Mouse (Mus musculus) kidney, adult 2 months (tissue): ENCODE measurements around the gene Aif1l. TPM values are rescaled to one million over a fixed set of nuclear protein-coding genes. Genes with fewer than 3 reads are reported as not detected.

Source experiments
- DNase-seq: peaks from one replicate; pipeline ENCODE4 v3.0.0; 2021
- H3K27ac ChIP-seq: fragments of 200-500 bp; 2 replicates; pipeline ENCODE4 v1.5.1; 2012; ENCODE audit warnings: low read depth, low read length, control low read depth, inconsistent platforms; ENCODE audit not compliant: insufficient read depth
- H3K27me3 ChIP-seq: fragments of 200-500 bp; replicated peaks from 2 replicates; pipeline ENCODE4 v1.6.1; 2012; ENCODE audit warnings: mild to moderate bottlenecking, moderate library complexity, low read length, inconsistent platforms; ENCODE audit not compliant: control insufficient read depth, insufficient read depth
- H3K36me3 ChIP-seq: fragments of 200-500 bp; 2 replicates; pipeline ENCODE4 v1.6.1; 2012; ENCODE audit warnings: mild to moderate bottlenecking, moderate library complexity, low read length, inconsistent platforms; ENCODE audit not compliant: control insufficient read depth, insufficient read depth
- H3K4me1 ChIP-seq: fragments of 200-500 bp; 2 replicates; pipeline ENCODE4 v1.6.1; 2011; ENCODE audit warnings: low read length; ENCODE audit not compliant: control insufficient read depth, insufficient read depth
- H3K4me3 ChIP-seq: fragments of 200-500 bp; 2 replicates; pipeline ENCODE4 v1.5.1; 2011; ENCODE audit warnings: mild to moderate bottlenecking, low read depth, low read length, control low read depth; ENCODE audit not compliant: insufficient read depth
- CTCF ChIP-seq: fragments of 200-500 bp; conservative IDR thresholded peaks from 2 replicates; pipeline ENCODE4 v1.5.1; 2011; ENCODE audit warnings: low read depth, mild to moderate bottlenecking, control low read depth, low read length, moderate library complexity, mixed read lengths; ENCODE audit not compliant: insufficient read depth, insufficient read length
- POLR2A ChIP-seq: fragments of 200-500 bp; IDR thresholded peaks from one replicate; pipeline ENCODE4 v1.6.1; 2011; ENCODE audit warnings: low read depth, low read length, control low read depth
- WGBS: fragments of 180-500 bp; shearing (Covaris S2); methylation state at CpG from one replicate; pipeline ENCODE4 v1.1.7; 2018; 5-methylcytosine and 5-hydroxymethylcytosine counted together
- polyA plus RNA-seq: library from polyadenylated mRNA; depleted of rRNA; stranded (reverse); fragments of >200 nt; gene quantifications from 2 replicates; pipeline ENCODE4 v1.2.3, GENCODE M21; 2012; rRNA removed

Aif1l gene
- polyA plus RNA-seq, 1 experiment: 177 TPM

- Histone ChIP-seq H3K4me1 (no peaks in the 10 kb centered on the region), H3K36me3 (peaks cover 8% of the 10 kb centered on the region), H3K27me3 (no peaks in the 10 kb centered on the region), H3K4me3 (no peak overlapping the region), H3K27ac (no peak overlapping the region)
- TF ChIP-seq POLR2A: no peak
- TF ChIP-seq CTCF: no peak
- 94% methylated on average over 5 of the region's 5 CpGs for WGBS
- no peak for DNase-seq
Observed at GRCm38 (mm10) chr2:31997539-31997938, 47.6 kb downstream of the Aif1l start.

GRCm38 (mm10) chr2:31998443-31998842 lies 48.5 kb downstream of the Aif1l start:
- TF ChIP-seq CTCF: no peak
- no peak for TF ChIP-seq POLR2A
- Histone ChIP-seq H3K4me3 (no peak overlapping the region), H3K27ac (no peak overlapping the region), H3K36me3 (peaks cover 6% of the 10 kb centered on the region), H3K4me1 (no peaks in the 10 kb centered on the region), H3K27me3 (no peaks in the 10 kb centered on the region)
- DNase-seq: peak; percentile 5
- WGBS: 76% methylated on average over 2 of the region's 2 CpGs

- Histone ChIP-seq H3K4me3 (no peak overlapping the region), H3K4me1 (no peaks in the 10 kb centered on the region), H3K27me3 (no peaks in the 10 kb centered on the region), H3K36me3 (peaks cover 4% of the 10 kb centered on the region), H3K27ac (no peak overlapping the region)
- DNase-seq: no peak
- 81% methylated on average over 2 of the region's 2 CpGs for WGBS
- TF ChIP-seq POLR2A: no peak
- TF ChIP-seq CTCF: no peak
Observed at GRCm38 (mm10) chr2:32008311-32008710, 58.4 kb downstream of the Aif1l start.

- DNase-seq: no peak
- Histone ChIP-seq H3K36me3 (peaks cover 4% of the 10 kb centered on the region), H3K4me3 (no peak overlapping the region), H3K27me3 (no peaks in the 10 kb centered on the region), H3K27ac (no peak overlapping the region), H3K4me1 (no peaks in the 10 kb centered on the region)
- TF ChIP-seq CTCF (no peak), POLR2A (no peak)
- 88% methylated on average over 11 of the region's 11 CpGs for WGBS
Observed at GRCm38 (mm10) chr2:32008716-32009115, 58.8 kb downstream of the Aif1l start.

- no peak overlapping the region for H3K27ac ChIP-seq
- TF ChIP-seq POLR2A: no peak
- no peak for TF ChIP-seq CTCF
Observed at GRCm38 (mm10) chr2:32019704-32020103, 69.8 kb downstream of the Aif1l start.

GRCm38 (mm10) chr2:32020229-32020628 lies 70.3 kb downstream of the Aif1l start:
- no peak overlapping the region for H3K27ac ChIP-seq
- H3K36me3 ChIP-seq: peaks cover 2% of the 10 kb centered on the region; the same call in 1 of the 2 replicates
- WGBS: 91% methylated on average over 5 of the region's 5 CpGs
- H3K4me3 ChIP-seq: no peak overlapping the region
- no peaks in the 10 kb centered on the region for H3K4me1 ChIP-seq
- H3K27me3 ChIP-seq: no peaks in the 10 kb centered on the region
- no peak for DNase-seq
- TF ChIP-seq CTCF: no peak
- TF ChIP-seq POLR2A: no peak

More at GRCm38 (mm10) chr2:32019704-32020103, 69.8 kb downstream of the Aif1l start:
- Histone ChIP-seq H3K36me3 (no peaks in the 10 kb centered on the region; the same call in 1 of the 2 replicates), H3K27me3 (no peaks in the 10 kb centered on the region), H3K4me1 (no peaks in the 10 kb centered on the region), H3K4me3 (no peak overlapping the region)
- peak; percentile 57 for DNase-seq
- whole genome bisulfite sequencing: 44% methylated on average over 4 of the region's 4 CpGs

Other genes starting within 250 kb of the Aif1l start
- gene Qrfp, start 139.6 kb upstream of the Aif1l start, polyA plus RNA-seq: 0.05 and 0.11 TPM in 2 replicates
- 0.03 and 0.05 TPM in 2 replicates for gene Fibcd1, start 104.1 kb upstream of the Aif1l start, polyA plus RNA-seq
- gene Lamc3, start 62.8 kb upstream of the Aif1l start, polyA plus RNA-seq: 20.7 and 24.8 TPM in 2 replicates
- 41.3 and 41.8 TPM in 2 replicates for gene Nup214, start 24.3 kb downstream of the Aif1l start, polyA plus RNA-seq
- 2.6 and 4.9 TPM in 2 replicates for gene Fam78a, start 134.7 kb downstream of the Aif1l start, polyA plus RNA-seq
- 5.7 and 6.0 TPM in 2 replicates for gene Plpp7, start 145.4 kb downstream of the Aif1l start, polyA plus RNA-seq
- gene Prrc2b, start 200.9 kb downstream of the Aif1l start, polyA plus RNA-seq: 42.5 and 43.5 TPM in 2 replicates